Comparison of ENCODE assay signal across 8 mouse cellular contexts in the genomic region with DNA sequence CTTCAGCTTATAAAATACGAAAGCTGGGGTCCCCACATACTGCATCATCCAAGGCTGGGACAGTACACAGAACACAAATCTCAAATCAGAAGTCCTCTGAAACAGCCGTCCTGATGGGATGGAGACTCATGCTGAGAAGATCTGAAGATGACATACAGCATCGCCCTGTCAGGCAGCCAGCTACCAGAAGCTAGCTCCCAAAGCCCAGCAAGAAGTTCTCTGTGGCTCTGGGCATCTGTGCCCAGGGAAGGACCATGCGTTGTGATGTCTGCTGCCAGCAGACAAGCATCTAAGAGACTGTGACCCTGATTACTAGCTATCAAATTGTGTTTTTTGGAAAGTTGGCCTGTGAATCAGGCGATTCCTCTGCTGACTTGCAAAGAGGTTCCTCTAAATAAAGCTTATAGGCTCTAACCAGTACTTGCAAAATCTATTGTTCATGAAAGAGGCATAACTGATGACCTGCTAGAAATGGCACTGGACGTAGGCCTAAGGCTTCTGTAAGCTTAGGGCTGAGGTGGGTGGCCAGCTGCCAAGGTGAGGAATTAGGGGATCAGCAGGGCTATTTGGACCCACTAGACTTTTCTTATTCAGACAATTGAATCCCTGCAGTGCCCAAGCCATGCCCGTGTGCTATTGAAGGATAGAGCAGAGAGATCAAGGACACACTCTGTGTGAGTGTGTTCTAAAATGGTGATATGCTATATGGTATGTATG.
DNase-seq lines count a peak whose midpoint lies in the region; ATAC-seq and TF ChIP-seq lines count a peak whose summit lies in the region.

No protein-coding gene starts in this region.

- WGBS in cerebellum, adult 2 months: 14% methylated on average over 7 of the region's 7 CpGs
- 67% methylated on average over 7 of the region's 7 CpGs for WGBS in lung, postnatal 0 days
- 69% methylated on average over 7 of the region's 7 CpGs for WGBS in lung, adult 2 months
- 71% methylated on average over 7 of the region's 7 CpGs for WGBS in limb, embryonic 12.5 days
- WGBS in stomach, postnatal 0 days: 63% methylated on average over 7 of the region's 7 CpGs

- no peak for ATAC-seq in lung, postnatal 0 days
- ATAC-seq in limb, embryonic 12.5 days (ENCODE audit: insufficient number of reproducible peaks, insufficient read depth, low FRiP score, low TSS enrichment, low read depth): no peak
- ATAC-seq in stomach, postnatal 0 days (ENCODE audit: low FRiP score, low TSS enrichment): no peak

- peak overlapping the region; percentile 99 for H3K27ac ChIP-seq in cerebellum, adult 2 months (ENCODE audit: insufficient read depth, low read length)
- no peak overlapping the region for H3K27ac ChIP-seq in lung, postnatal 0 days (ENCODE audit: low read length)
- H3K27ac ChIP-seq in limb, embryonic 12.5 days: peak overlapping the region; percentile 85
- peak overlapping the region; percentile 75 for H3K27ac ChIP-seq in stomach, postnatal 0 days (replicated peaks)

- no peak for TF ChIP-seq CTCF in cerebellum, adult 2 months (IDR thresholded peaks at IDR 0.05; ENCODE audit: borderline replicate concordance, insufficient read depth, low read depth, low read length)
- no peak for TF ChIP-seq CTCF in lung, postnatal 0 days (IDR thresholded peaks at IDR 0.05)
- no peak for TF ChIP-seq CTCF in lung, adult 2 months (IDR thresholded peaks at IDR 0.05; ENCODE audit: insufficient read depth, low read length)
- no peak for TF ChIP-seq CTCF in stomach, postnatal 0 days (IDR thresholded peaks at IDR 0.05; ENCODE audit: low read depth)

- peak overlapping the region; percentile 29; the same call in 1 of the 2 replicates for H3K4me2 ChIP-seq in lung, postnatal 0 days (replicated peaks; ENCODE audit: low read depth, low read length)
- H3K4me2 ChIP-seq in limb, embryonic 12.5 days: peak overlapping the region; percentile 53; the same call in 1 of the 2 replicates
- peak overlapping the region; percentile 44 for H3K4me2 ChIP-seq in stomach, postnatal 0 days (replicated peaks; ENCODE audit: low read depth)

- no peak for TF ChIP-seq POLR2A in cerebellum, adult 2 months (IDR thresholded peaks at IDR 0.05; ENCODE audit: borderline replicate concordance, insufficient read depth, low read length)
- TF ChIP-seq POLR2A in lung, adult 2 months (IDR thresholded peaks at IDR 0.05; ENCODE audit: borderline replicate concordance, extremely low read depth, low read depth, low read length): no peak

- H3K4me1 ChIP-seq in cerebellum, adult 2 months (ENCODE audit: control insufficient read depth, insufficient read depth, low read length): peaks cover 30% of the 10 kb centered on the region
- peaks cover 3% of the 10 kb centered on the region for H3K4me1 ChIP-seq in lung, postnatal 0 days (ENCODE audit: insufficient read depth, low read depth, low read length)
- H3K4me1 ChIP-seq in lung, adult 2 months (ENCODE audit: control insufficient read depth, insufficient read depth, low read length): peaks cover 20% of the 10 kb centered on the region
- peaks cover 35% of the 10 kb centered on the region for H3K4me1 ChIP-seq in limb, embryonic 12.5 days (replicated peaks)
- H3K4me1 ChIP-seq in stomach, postnatal 0 days (replicated peaks; ENCODE audit: control insufficient read depth, insufficient read depth): peaks cover 3% of the 10 kb centered on the region

- no peaks in the 10 kb centered on the region for H3K36me3 ChIP-seq in lung, postnatal 0 days (ENCODE audit: insufficient read depth, low read length)
- no peaks in the 10 kb centered on the region for H3K36me3 ChIP-seq in limb, embryonic 12.5 days
- H3K36me3 ChIP-seq in stomach, postnatal 0 days (ENCODE audit: control insufficient read depth, insufficient read depth, low read length): no peaks in the 10 kb centered on the region

- no peaks in the 10 kb centered on the region for H3K9me3 ChIP-seq in lung, postnatal 0 days (ENCODE audit: low read length)
- H3K9me3 ChIP-seq in limb, embryonic 12.5 days: no peaks in the 10 kb centered on the region
- H3K9me3 ChIP-seq in stomach, postnatal 0 days (ENCODE audit: control insufficient read depth, low read length): no peaks in the 10 kb centered on the region

- peak; percentile 52 to 55 for DNase-seq in cerebellum, adult 2 months
- no peak for DNase-seq in cerebellum, adult 9-10 months
- no peak for DNase-seq in lung, postnatal 0 days (ENCODE audit: low spot score)
- no peak for DNase-seq in lung, adult 2 months
- DNase-seq in stomach, postnatal 0 days (ENCODE audit: low spot score): no peak
- no peak for DNase-seq in urinary bladder, postnatal 10 days (ENCODE audit: low spot score)
- DNase-seq in gastrocnemius, postnatal 4 days (ENCODE audit: low spot score in 2 of 2): no peak

- no peaks in the 10 kb centered on the region for H3K27me3 ChIP-seq in cerebellum, adult 2 months (ENCODE audit: control insufficient read depth, insufficient read depth, low read length)
- H3K27me3 ChIP-seq in lung, postnatal 0 days (replicated peaks; ENCODE audit: insufficient read depth, low read length): peaks cover 4% of the 10 kb centered on the region; the same call in 1 of the 2 replicates
- peaks cover 13% of the 10 kb centered on the region for H3K27me3 ChIP-seq in limb, embryonic 12.5 days
- no peaks in the 10 kb centered on the region for H3K27me3 ChIP-seq in stomach, postnatal 0 days (ENCODE audit: control insufficient read depth, insufficient read depth, low read length)

- TF ChIP-seq EP300 in lung, postnatal 0 days (IDR thresholded peaks at IDR 0.05): no peak
- TF ChIP-seq EP300 in stomach, postnatal 0 days (optimal IDR thresholded peaks at IDR 0.05): no peak

- peak overlapping the region; percentile 57 for H3K4me3 ChIP-seq in cerebellum, adult 2 months (replicated peaks; ENCODE audit: insufficient read depth, low read depth, low read length)
- H3K4me3 ChIP-seq in lung, postnatal 0 days (ENCODE audit: low read depth, low read length): no peak overlapping the region
- no peak overlapping the region for H3K4me3 ChIP-seq in lung, adult 2 months (replicated peaks; ENCODE audit: extremely low read depth, low read depth, low read length)
- no peak overlapping the region for H3K4me3 ChIP-seq in limb, embryonic 12.5 days (replicated peaks)
- H3K4me3 ChIP-seq in stomach, postnatal 0 days (ENCODE audit: low read depth, low read length): no peak overlapping the region

- H3K9ac ChIP-seq in lung, postnatal 0 days (replicated peaks; ENCODE audit: low read depth): no peak overlapping the region
- no peak overlapping the region for H3K9ac ChIP-seq in limb, embryonic 12.5 days (replicated peaks)
- H3K9ac ChIP-seq in stomach, postnatal 0 days (ENCODE audit: low read length): no peak overlapping the region

Comparison
In these comparisons a context has a peak if more than half of its experiments do, and no peak if none do; other contexts are left out.
1. DNase-seq: peak in cerebellum, adult 2 months (2 of 2); none in cerebellum, adult 9-10 months (single experiment), lung, postnatal 0 days (single experiment), lung, adult 2 months (single experiment), stomach, postnatal 0 days (single experiment), urinary bladder, postnatal 10 days (single experiment) and gastrocnemius, postnatal 4 days (0 of 2).
2. Peak in every context shown above with its lines, with median percentiles within 50 percentile points of each other: H3K4me2 ChIP-seq.